Mouse (Mus musculus) brain, adult 10 weeks (tissue): Measurements from ENCODE around the gene Tgif2lx2. TPM values are rescaled to one million over a fixed set of nuclear protein-coding genes. Genes with fewer than 3 reads are reported as not detected.

ENCODE experiments used
- polyA plus RNA-seq: library from polyadenylated mRNA; stranded (reverse); fragments of 350-450 nt; fragmentation: Illumina TruSeq; extraction: RNeasy Lipid Tissue Mini Kit (QIAGEN cat#74804); gene quantifications from one replicate; pipeline ENCODE4 v1.2.3, GENCODE M21; 2015; ENCODE audit warnings: low read depth, low replicate concordance

The Tgif2lx2 gene
- polyA plus RNA-seq: not detected

GRCm38 (mm10) chrX:118426927-118427326 lies at the start of gene Tgif2lx2:
Gene Tgif2lx2, plus strand, starts transcription at chrX:118427227.

Other genes starting within 250 kb of the Tgif2lx2 start
- gene Tgif2lx1, start 53.5 kb downstream of the Tgif2lx2 start, polyA plus RNA-seq: not detected